In genomic region chr1:106389673-106390072, GRCm38 (mm10) we compare ENCODE assay signal across 8 mouse cellular contexts.
DNase-seq lines count a peak whose midpoint lies in the region; ATAC-seq and TF ChIP-seq lines count a peak whose summit lies in the region.

No protein-coding gene starts in this region.

- TF ChIP-seq EP300 in CH12.LX (IDR thresholded peaks at IDR 0.05; ENCODE audit: low read length), result no peak

- peaks cover 40 to 86% of the 10 kb centered on the region in 2 experiments for H3K36me3 ChIP-seq in CH12.LX (replicated peaks in 1 of 2; ENCODE audit: control insufficient read depth in 1 of 2, insufficient read depth in 1 of 2, low read length in 1 of 2)
- H3K36me3 ChIP-seq in forebrain, embryonic 13.5 days (ENCODE audit: poor library complexity, severe bottlenecking), result peaks cover 52% of the 10 kb centered on the region
- H3K36me3 ChIP-seq in hindbrain, embryonic 16.5 days (ENCODE audit: control insufficient read depth, insufficient read depth, low read length), result peaks cover 16% of the 10 kb centered on the region
- H3K36me3 ChIP-seq in lung, embryonic 14.5 days (ENCODE audit: insufficient read depth), result peaks cover 17% of the 10 kb centered on the region

- TF ChIP-seq CTCF in CH12.LX (conservative IDR thresholded peaks at IDR 0.05 in 1 of 2, IDR thresholded peaks at IDR 0.05 in 1 of 2; ENCODE audit: low read depth in 2 of 2, low read length in 2 of 2), result peak; percentile 43 to 87; a peak in 3 of 4 replicates
- peak; percentile 84 for TF ChIP-seq CTCF in lung, embryonic 14.5 days (IDR thresholded peaks at IDR 0.05; ENCODE audit: low read depth)

- H3K9ac ChIP-seq in CH12.LX (ENCODE audit: insufficient read depth, low read depth), result no peak overlapping the region
- H3K9ac ChIP-seq in forebrain, embryonic 13.5 days, result no peak overlapping the region
- H3K9ac ChIP-seq in hindbrain, embryonic 16.5 days (ENCODE audit: low read depth, low read length), result no peak overlapping the region
- no peak overlapping the region for H3K9ac ChIP-seq in lung, embryonic 14.5 days

- no peaks in the 10 kb centered on the region for H3K27me3 ChIP-seq in CH12.LX (replicated peaks)
- no peaks in the 10 kb centered on the region for H3K27me3 ChIP-seq in forebrain, embryonic 13.5 days
- H3K27me3 ChIP-seq in hindbrain, embryonic 16.5 days (replicated peaks; ENCODE audit: control insufficient read depth, insufficient read depth, low read length), result no peaks in the 10 kb centered on the region
- no peaks in the 10 kb centered on the region for H3K27me3 ChIP-seq in lung, embryonic 14.5 days (ENCODE audit: insufficient read depth, low read length)

- in situ Hi-C loops in CH12.LX (cut with MboI; ENCODE audit: low pct_ligation_motif_present, low pct_unique_long_range_greater_than_20kb, low sequenced_read_pairs), result loop anchor here (5.0 to 10.0 kb wide), 2 partner anchors 217 to 485 kb away; partner anchors contain the start of gene Phlpp1

- ATAC-seq in forebrain, embryonic 13.5 days, result peak; percentile 76; the same call in 1 of the 2 replicates
- ATAC-seq in hindbrain, embryonic 16.5 days, result peak; percentile 64; the same call in 1 of the 2 replicates
- 0 out of 2 replicates have a peak, but pooled peaks have one; percentile 25 for ATAC-seq in lung, embryonic 14.5 days (ENCODE audit: insufficient read depth)
- no peak for ATAC-seq in erythroblast, adult 5-6 weeks (replicated peaks; ENCODE audit: low FRiP score, poor library complexity, severe bottlenecking)

- no peak for TF ChIP-seq POLR2A in CH12.LX (IDR thresholded peaks at IDR 0.05; ENCODE audit: low read depth, low read length)

- no peak overlapping the region for H3K4me3 ChIP-seq in CH12.LX (replicated peaks in 1 of 3; ENCODE audit: low read depth in 2 of 3, low read length in 2 of 3, poor library complexity in 1 of 3)
- H3K4me3 ChIP-seq in forebrain, embryonic 13.5 days, result no peak overlapping the region
- no peak overlapping the region for H3K4me3 ChIP-seq in hindbrain, embryonic 16.5 days (ENCODE audit: low read length)
- H3K4me3 ChIP-seq in lung, embryonic 14.5 days (ENCODE audit: low read depth, low read length), result no peak overlapping the region

- H3K27ac ChIP-seq in CH12.LX (ENCODE audit: insufficient read depth, low read depth), result no peak overlapping the region
- no peak overlapping the region for H3K27ac ChIP-seq in forebrain, embryonic 13.5 days
- no peak overlapping the region for H3K27ac ChIP-seq in hindbrain, embryonic 16.5 days (ENCODE audit: low read depth, low read length)
- H3K27ac ChIP-seq in lung, embryonic 14.5 days (ENCODE audit: low read depth), result no peak overlapping the region

- 21% methylated on average over 5 of the region's 5 CpGs for WGBS in forebrain, embryonic 13.5 days
- 16% methylated on average over 5 of the region's 5 CpGs for WGBS in hindbrain, embryonic 16.5 days
- WGBS in lung, embryonic 14.5 days, result 14% methylated on average over 5 of the region's 5 CpGs

- no peaks in the 10 kb centered on the region for H3K9me3 ChIP-seq in CH12.LX (replicated peaks; ENCODE audit: low read length)
- H3K9me3 ChIP-seq in forebrain, embryonic 13.5 days (replicated peaks), result no peaks in the 10 kb centered on the region
- H3K9me3 ChIP-seq in hindbrain, embryonic 16.5 days (ENCODE audit: control insufficient read depth, low read length), result no peaks in the 10 kb centered on the region
- H3K9me3 ChIP-seq in lung, embryonic 14.5 days (ENCODE audit: low read depth, low read length), result no peaks in the 10 kb centered on the region

- no peaks in the 10 kb centered on the region for H3K79me2 ChIP-seq in CH12.LX (replicated peaks; ENCODE audit: control insufficient read depth, extremely low read depth, insufficient read depth, poor library complexity, severe bottlenecking)

- peak; percentile 72 to 80 for DNase-seq in B cell, adult 2 months
- DNase-seq in CH12.LX (ENCODE audit: extremely low read depth), result peak; percentile 73
- DNase-seq in brain, embryonic 18.5 days (ENCODE audit: low read depth, low spot score), result peak; percentile 45
- peak; percentile 90 for DNase-seq in lung, embryonic 14.5 days
- peak; percentile 39 for DNase-seq in retina, adult 2 months (ENCODE audit: low read depth, low spot score)

- no peak overlapping the region for H3K4me2 ChIP-seq in CH12.LX (ENCODE audit: insufficient read depth, low read depth, poor library complexity, severe bottlenecking)
- no peak overlapping the region for H3K4me2 ChIP-seq in forebrain, embryonic 13.5 days
- no peak overlapping the region for H3K4me2 ChIP-seq in hindbrain, embryonic 16.5 days (ENCODE audit: low read length)
- H3K4me2 ChIP-seq in lung, embryonic 14.5 days, result no peak overlapping the region

- peaks cover 0 to 13% of the 10 kb centered on the region in 2 experiments; a peak in 2 of 4 replicates for H3K4me1 ChIP-seq in CH12.LX (ENCODE audit: control insufficient read depth in 1 of 2, insufficient read depth in 2 of 2)
- no peaks in the 10 kb centered on the region for H3K4me1 ChIP-seq in forebrain, embryonic 13.5 days
- H3K4me1 ChIP-seq in hindbrain, embryonic 16.5 days (ENCODE audit: control insufficient read depth, insufficient read depth, low read depth, low read length), result no peaks in the 10 kb centered on the region
- no peaks in the 10 kb centered on the region for H3K4me1 ChIP-seq in lung, embryonic 14.5 days (ENCODE audit: insufficient read depth)

- TF ChIP-seq RAD21 in CH12.LX (IDR thresholded peaks at IDR 0.05; ENCODE audit: low read depth, low read length), result peak; percentile 91

- dilution Hi-C loops in CH12.LX (cut with MboI; ENCODE audit: extremely low pct_ligation_motif_present, extremely low pct_unique_long_range_greater_than_20kb, low sequenced_read_pairs), result no loop called here

TF ChIP-seq in CH12.LX, 34 proteins besides CTCF, POLR2A, EP300 and RAD21:
- TF ChIP-seq HCFC1 (IDR thresholded peaks at IDR 0.05; ENCODE audit: low read depth, low read length) (no peak), JUND (conservative IDR thresholded peaks at IDR 0.05; ENCODE audit: low read depth, low read length) (0 out of 2 replicates have a peak, but pooled peaks have one; percentile 9), IRF4 (IDR thresholded peaks at IDR 0.05; ENCODE audit: low read depth, low read length) (peak; percentile 37; the same call in 1 of the 2 replicates), MXI1 (IDR thresholded peaks at IDR 0.05; ENCODE audit: low read depth, low read length) (no peak), ELF1 (IDR thresholded peaks at IDR 0.05; ENCODE audit: low read depth, low read length) (0 out of 2 replicates have a peak, but pooled peaks have one; percentile 19), TCF12 (IDR thresholded peaks at IDR 0.05; ENCODE audit: low read depth, low read length) (0 out of 2 replicates have a peak, but pooled peaks have one; percentile 11), SMC3 (IDR thresholded peaks at IDR 0.05; ENCODE audit: low read depth, low read length) (peak; percentile 98), SIN3A (IDR thresholded peaks at IDR 0.05; ENCODE audit: low read length) (peak; percentile 48), UBTF (IDR thresholded peaks at IDR 0.05; ENCODE audit: low read depth, low read length) (no peak), NRF1 (IDR thresholded peaks at IDR 0.05; ENCODE audit: low read depth, low read length) (peak; percentile 30; the same call in 1 of the 2 replicates), ZC3H11A (IDR thresholded peaks at IDR 0.05; ENCODE audit: low read depth, low read length) (peak; percentile 86)

Comparison
In these comparisons a context has a peak if more than half of its experiments do, and no peak if none do; other contexts are left out.
1. DNase-seq: peak in every context shown above with its lines; median percentile 90 in lung, embryonic 14.5 days; 76 in B cell, adult 2 months; 73 in CH12.LX; 45 in brain, embryonic 18.5 days; 39 in retina, adult 2 months.